Mouse (Mus musculus) ovary, postnatal 36 days (tissue): ENCODE measurements around the gene Olfr1277.

Source experiments
- DNase-seq: peaks from one replicate; pipeline ENCODE4 v3.0.0; 2022; ENCODE audit warnings: low spot score, mixed read lengths

The Olfr1277 gene

DNA sequence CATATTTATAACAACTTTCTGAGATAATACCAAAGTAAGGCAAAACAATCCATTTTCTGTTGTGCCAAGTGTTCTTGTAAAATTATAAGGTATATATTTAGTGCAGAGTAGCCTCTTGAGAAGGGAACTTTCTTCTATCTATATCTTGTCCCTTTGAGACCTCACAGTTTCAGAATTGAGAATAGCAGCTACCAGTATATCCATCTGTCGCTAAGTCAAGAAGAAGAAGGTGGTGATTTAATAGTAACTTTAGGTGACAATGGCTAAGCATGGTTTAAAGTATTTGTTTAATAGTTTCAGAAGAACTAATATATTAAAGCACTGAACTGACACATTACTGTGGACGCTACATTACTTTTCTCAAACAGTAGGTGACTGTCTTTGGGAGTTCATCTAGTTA, at the start of gene Olfr1277:
TSS of gene Olfr1277 (minus strand) at position 101 of the 400 bp plus-strand sequence.
- no peak for DNase-seq

DNA sequence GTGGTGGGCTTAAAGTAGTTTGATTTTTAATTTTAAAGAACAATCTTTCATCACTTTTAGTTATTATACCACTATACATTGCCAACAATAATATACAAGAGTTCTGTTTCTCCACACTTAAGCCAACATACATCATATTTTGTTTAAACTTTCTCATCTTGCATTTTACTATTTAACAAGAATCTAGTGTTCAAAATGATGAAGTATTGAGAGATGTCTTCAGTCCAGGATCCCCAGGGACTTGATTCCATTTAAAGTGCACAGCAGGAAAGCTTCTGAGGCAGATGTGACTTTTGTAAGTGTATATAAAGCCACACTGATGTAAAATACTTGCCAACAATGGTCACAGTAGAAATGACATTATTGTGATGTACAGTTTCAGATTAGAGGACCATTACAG, 39.8 kb upstream of the Olfr1277 start, which contains the start of gene Olfr1280:
TSS of gene Olfr1280 (plus strand) at position 301 of the 400 bp plus-strand sequence.
- DNase-seq, result no peak

DNA sequence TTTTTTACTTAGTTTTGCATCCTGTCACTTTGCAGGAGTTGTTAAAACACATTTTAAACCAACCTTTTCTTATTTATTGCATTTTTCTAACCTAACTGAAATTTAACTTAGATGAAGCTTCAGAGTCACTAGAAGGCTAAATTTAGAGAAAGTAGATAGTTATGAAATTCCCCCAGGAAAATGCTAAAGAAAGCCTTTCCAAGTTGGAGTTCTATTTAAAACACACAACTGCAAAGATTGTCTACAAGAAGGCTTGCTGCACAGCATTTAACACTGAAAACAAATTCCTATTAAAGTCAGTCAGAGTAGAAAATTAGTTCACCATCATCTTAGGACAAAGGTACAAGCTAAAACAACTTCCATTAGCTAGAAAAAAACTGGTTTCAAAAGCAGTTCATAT, 26.5 kb upstream of the Olfr1277 start, which contains the start of gene Olfr1279:
TSS of gene Olfr1279 (plus strand) at position 262 of the 400 bp plus-strand sequence.
- no peak for DNase-seq

DNA sequence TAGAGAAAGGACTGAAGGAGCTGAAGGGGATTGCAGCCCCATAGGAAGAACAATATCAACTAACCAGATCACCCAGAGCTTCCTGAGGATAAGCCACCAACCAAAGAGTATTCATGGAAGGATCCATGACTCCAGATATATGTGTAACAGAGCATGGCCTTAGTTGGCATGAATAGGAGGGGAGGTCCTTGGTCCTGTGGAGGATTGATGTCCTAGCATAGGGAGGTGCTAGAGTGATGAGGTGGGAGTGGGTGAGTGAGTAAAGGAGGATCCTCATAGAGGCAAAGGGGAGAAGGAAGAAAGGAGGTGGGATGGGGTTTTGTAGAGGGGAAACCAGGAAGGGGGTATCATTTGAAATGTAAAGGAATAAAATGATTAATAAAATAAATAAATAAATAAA, 24.6 kb upstream of the Olfr1277 start:
- no peak for DNase-seq

DNA sequence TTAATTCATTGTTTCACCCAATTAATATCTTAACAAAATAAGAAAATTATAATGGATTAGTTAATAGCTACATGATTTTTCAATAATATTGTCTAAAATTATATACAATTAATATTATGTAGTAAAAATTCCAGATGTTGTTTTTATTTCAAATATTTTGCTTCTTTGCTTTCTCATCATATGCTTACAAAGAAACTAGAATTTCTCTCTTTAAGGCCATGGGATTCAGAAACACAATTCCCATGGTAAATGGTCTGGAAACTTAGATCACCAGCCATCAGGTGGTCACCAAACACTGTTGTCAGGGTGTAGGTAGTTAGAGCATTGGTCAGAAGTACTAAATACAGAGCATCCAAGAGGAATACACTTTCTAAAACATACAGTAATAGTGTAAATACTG, 15.9 kb upstream of the Olfr1277 start, which contains the start of gene Olfr1278:
TSS of gene Olfr1278 (plus strand) at position 301 of the 400 bp plus-strand sequence.
- DNase-seq, result no peak

DNA sequence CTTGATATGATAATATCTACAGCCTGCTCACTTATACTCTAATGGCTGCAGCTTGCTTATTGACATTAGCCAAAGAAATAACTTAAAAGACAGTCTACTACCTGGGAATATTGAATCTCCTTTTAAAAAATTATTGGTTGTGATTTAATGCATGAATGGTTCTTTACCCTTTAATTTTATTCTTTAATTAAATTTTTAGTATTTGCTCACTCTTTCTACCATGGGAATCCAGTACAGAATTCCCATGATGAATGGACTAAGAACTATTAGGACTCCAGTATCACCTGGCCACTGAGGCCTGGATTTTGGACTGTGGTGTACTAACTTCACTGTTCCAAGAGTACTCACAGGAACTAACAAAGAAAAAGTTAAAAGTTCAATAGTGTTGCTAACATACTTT, 19.7 kb downstream of the Olfr1277 start, which contains the start of gene Olfr1276:
TSS of gene Olfr1276 (plus strand) at position 301 of the 400 bp plus-strand sequence.
- no peak for DNase-seq

DNA sequence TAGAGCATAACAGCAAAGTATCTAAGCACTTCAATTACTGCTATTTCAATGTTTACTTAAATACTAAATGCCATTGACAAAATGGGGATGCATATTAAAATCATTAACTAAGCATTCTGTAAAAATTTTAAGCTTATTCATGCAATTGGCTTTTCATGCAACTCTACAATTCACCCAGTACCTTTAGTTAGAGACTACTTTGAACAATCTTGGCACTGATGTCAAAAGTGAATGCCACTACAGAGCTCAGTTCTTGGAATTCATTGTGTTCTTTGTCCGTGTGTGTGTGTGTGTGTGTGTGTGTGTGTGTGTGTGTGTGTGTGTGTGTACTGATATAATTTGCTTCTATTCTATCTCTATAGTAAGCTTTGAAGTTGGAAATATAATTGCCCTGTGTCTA, 38.7 kb downstream of the Olfr1277 start, which contains the start of gene Olfr1275:
TSS of gene Olfr1275 (minus strand) at position 101 of the 400 bp plus-strand sequence.
- DNase-seq, result no peak

DNA sequence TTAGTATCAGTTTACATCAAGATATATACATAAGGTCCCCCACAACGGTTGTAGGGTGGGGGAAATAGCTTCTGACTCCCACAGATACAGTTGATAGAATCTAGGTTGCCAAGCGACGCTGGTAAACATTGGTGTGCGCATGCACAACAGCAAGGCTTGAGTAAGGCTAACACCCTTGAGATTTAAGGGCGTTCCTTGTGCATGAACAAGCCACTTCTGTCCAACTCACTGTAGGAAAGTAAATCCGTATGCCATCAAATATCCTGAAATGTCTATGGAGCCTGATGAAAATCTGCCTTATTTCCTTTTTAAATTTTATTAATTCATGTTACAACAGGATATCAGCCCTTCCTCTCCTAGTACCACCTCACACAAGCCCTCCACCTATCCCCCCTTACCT, 44.4 kb downstream of the Olfr1277 start, which contains the start of gene 4930430A15Rik:
TSS of gene 4930430A15Rik (minus strand) at position 101 of the 400 bp plus-strand sequence.
- no peak for DNase-seq
